Mouse (Mus musculus): ENCODE results near the gene Nck2. TPM values are rescaled to one million over a fixed set of nuclear protein-coding genes. Genes with fewer than 3 reads are reported as not detected.

The Nck2 gene
- total RNA-seq, 2 experiments from 2014 or later = 55.6 to 56.3 TPM

DNA sequence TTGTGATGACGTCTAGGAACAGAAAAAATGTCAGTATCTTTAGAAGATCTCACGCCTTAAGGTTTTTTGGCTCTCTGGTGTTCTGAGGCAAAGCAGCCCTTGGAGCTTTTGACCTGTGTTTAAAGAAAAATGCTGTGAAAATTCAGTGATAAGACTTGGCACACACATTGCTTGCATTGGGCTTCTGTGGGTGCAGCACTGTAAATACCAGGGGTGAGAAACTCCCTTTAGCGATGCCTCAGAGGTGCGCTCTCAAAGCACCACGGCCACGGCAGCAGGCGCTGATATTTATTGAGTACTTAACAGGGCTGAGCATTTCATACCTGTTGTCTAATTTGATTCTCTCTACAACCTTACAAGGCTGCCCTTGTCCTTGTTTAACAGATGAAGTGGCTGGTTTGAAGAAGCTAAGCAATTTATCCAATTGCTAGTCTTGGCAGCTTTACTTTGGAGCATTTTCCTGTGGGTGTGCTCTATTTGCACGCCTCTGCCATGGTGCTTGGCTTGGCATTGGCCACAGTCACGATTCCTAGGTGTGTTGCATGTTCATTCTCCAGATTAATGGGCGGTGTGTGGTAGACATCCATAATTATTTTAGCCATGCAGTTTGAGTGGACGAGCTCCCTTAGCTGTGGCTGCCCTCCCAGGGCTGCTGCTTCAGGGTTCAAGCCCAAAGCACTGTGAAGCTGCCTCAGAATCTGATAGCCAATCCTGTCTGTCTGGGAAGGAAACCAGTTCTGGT, 19.7 kb downstream of the Nck2 start:
- Histone ChIP-seq H3K4me3 (no peak overlapping the region), H3K27ac (peak overlapping the region; percentile 75)
- no peak for TF ChIP-seq CTCF (conservative IDR thresholded peaks at IDR 0.05)
- DNase-seq (ENCODE audit: low spot score in 2 of 2) = no peak

DNA sequence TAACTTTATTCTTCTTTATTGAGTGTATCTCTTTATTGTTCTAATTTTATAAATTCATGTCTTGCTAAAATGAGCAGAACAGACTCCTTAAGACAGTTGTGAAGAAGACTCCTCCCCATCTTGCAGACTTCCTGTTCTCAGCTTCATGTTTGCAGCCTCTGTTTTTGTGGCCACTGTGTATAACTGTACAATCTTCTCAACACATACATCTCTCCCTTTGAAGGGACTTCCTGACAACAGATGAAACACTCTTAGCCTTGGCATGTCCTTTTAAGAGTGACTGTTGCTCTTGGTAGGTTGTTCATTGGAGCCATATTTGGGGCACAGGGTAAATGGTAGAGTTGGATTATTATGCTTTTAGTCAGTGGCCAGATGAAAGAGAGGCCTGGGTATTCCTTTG, 20.6 kb downstream of the Nck2 start:
- Histone ChIP-seq H3K27ac (peak overlapping the region; percentile 75; the same call in 1 of the 2 replicates), H3K4me3 (no peak overlapping the region)
- no peak for DNase-seq (ENCODE audit: low spot score in 2 of 2)
- TF ChIP-seq CTCF (conservative IDR thresholded peaks at IDR 0.05) = no peak

DNA sequence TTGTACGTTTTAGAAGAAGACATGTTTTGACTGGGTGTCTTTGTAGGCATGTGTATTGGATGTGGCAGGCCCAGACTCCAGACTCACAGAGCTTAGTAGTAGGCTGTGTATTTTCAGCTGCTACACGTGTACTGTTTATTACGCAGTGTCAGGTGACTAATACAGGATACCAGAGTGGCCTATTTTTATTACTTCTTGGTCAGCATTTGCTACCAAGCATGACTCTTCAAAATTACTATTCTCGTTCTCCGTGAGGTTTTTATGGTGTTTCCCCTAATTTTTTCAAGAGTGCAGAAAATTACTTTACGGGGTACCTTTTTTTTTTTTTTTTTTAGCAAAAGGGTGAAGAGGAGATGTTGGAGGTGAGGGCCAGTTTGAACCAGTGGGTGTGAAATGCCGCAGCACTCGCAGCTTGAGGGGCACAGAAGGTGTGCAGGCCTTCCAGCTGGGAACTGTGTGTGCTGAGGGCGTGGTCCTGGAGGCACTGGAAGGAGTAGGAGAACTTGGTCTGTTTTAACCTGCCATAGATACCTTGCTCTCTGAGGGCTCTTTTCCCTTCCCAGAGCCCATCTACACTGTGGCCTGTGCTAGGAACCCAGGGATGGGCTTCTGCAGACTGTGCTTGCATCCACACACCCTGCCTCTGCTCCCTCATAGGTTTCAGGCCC, 21.7 kb downstream of the Nck2 start:
- DNase-seq (ENCODE audit: low spot score in 2 of 2) = no peak

DNA sequence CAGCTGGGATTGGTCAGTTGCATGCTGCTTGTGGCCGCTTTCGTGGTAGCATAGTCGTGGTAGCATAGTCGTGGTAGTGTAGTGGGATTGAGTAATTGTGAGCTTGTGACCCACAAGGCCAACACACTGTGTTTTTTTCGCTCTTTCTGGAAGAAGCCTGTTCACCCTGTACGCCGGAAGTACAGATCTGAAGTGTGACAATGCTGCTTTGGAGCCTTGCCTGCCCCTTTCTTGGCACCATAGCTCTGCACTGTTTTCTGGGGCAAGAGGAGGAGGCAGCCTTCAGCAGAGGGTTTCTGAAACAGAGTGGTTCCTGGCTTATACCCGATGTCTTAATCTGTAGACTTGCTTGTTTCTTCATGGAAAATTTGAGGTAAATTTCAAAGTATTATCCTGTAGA, 23.3 kb downstream of the Nck2 start:
- DNase-seq (ENCODE audit: low spot score in 2 of 2) = no peak
- Histone ChIP-seq H3K27ac (peak overlapping the region; percentile 75), H3K4me3 (no peak overlapping the region)
- TF ChIP-seq CTCF (conservative IDR thresholded peaks at IDR 0.05) = no peak

More for the DNA sequence above, 21.7 kb downstream of the Nck2 start:
- Histone ChIP-seq H3K4me3 (no peak overlapping the region), H3K27ac (peak overlapping the region; percentile 75; the same call in 1 of the 2 replicates)
- TF ChIP-seq CTCF (conservative IDR thresholded peaks at IDR 0.05) = no peak

DNA sequence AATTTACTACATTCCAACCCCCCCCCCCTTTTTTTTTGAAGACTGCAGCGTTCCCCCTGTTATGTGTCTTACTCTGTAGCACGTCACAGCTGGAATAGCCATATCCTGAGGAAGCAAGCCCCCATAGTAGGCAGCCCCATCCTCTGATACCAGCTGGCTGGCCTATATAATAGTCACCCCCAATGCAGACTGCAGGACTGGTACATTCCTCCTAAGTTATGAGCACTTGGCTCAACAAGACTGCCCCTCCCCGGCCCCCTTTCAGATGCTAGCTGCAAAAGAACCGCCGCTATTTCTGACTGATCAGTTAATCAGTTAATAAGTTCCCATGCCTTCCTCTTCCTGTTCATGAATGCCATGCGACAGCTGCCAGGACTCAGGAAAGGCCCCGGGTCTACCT, 23.8 kb downstream of the Nck2 start:
- Histone ChIP-seq H3K27ac (peak overlapping the region; percentile 75; the same call in 1 of the 2 replicates), H3K4me3 (no peak overlapping the region)
- no peak for TF ChIP-seq CTCF (conservative IDR thresholded peaks at IDR 0.05)
- no peak for DNase-seq (ENCODE audit: low spot score in 2 of 2)

DNA sequence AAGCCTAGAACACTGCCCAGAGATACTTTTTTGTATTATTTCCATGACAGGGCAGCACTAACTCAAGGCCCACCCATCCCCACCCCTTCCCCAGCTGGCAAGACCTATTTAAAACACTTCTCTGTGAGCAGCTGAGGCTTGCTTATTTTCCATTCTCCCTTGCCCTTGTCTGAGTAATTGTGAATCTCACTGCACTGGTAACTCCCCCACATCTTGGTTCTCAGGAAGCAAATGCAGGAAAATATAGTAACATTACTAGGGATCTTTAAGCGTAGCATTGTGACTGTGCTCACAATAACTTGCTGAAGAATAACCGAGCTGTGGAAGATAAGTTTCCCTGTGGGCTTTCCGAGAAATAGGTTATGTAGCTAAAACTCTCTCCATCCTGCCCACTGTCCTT, 24.6 kb downstream of the Nck2 start:
- Histone ChIP-seq H3K27ac (peak overlapping the region; percentile 75), H3K4me3 (no peak overlapping the region)
- no peak for TF ChIP-seq CTCF (conservative IDR thresholded peaks at IDR 0.05)
- peak in 1 of 2 experiments; percentile 35 for DNase-seq (ENCODE audit: low spot score in 2 of 2)

DNA sequence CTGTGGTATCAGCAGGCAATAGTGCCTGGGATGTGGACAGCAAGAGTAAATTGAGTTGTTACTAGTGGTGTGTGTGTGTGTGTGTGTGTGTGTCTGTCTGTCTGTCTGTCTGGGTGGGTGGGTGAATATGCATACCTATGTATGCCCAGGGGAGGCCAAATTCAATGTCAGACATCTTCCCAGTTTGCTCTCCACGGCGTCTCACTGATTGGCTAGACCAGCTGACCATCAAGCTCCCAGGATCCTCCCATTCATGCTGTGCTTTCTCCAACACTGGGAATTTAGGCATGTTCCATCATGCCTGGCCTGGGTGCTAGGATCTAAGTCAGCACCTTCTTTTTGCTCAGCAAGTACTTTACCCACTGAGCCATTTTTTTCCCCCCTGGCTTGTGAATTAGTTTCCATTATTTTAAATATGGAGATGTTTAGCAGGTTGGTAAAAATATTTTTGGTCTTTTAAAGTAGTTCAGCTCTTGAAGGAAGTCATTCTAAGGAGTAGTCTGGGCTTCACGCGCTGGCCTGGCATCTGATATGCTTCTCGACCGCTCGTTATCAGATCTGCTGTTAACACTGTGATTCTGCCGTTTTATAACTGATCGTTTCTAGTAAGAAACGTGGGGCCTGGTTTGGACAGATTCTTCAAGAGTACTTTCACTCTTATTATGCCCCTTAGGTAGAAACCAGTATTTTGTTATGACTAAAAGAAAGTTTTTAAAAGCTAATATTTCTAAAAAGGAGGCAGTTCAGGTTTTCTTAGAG, 26.2 kb downstream of the Nck2 start:
- no peak for TF ChIP-seq CTCF (conservative IDR thresholded peaks at IDR 0.05)
- DNase-seq (ENCODE audit: low spot score in 2 of 2) = no peak
- Histone ChIP-seq H3K4me3 (no peak overlapping the region), H3K27ac (no peak overlapping the region)

DNA sequence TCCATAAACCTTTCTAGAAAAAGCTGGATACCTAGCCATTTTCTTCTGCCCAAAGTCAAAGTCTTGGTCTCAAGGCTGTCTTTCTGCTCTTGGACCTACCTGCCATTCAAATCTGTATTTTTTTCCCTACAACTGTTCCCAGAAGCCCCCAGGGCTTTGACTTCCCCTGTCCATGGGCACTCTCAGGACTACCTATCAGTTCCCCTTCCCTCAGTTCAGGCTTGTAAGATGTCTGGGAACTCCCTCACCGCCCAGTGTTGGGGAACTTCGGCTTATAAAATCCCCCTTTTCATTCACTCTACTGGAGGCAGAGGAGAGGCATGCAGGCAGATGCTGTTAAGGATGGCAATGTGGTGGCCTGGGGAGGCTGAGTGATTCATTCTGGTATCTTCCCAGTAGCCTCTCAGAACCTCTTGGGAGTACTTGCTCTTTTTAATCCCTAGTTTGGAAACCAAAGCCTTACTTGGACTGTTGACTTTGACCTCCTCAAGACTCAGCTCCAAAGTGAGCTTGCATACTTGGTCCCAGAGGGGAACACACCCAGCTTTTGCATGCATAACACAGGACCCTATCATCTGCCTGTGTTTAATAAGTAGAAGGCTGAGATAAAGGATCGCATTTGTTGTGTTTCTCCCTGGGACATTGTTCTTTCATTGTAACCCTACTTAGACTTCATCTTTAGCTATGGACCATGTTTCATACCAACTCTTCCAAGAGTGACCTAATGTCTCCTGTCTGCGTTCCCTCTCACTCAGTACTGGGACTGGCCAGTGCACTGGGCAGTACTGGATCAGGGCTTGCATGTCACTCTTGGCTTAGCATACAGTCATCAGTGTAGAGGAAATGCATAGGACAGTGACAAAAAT, 27.0 kb downstream of the Nck2 start:
- Histone ChIP-seq H3K4me3 (no peak overlapping the region), H3K27ac (no peak overlapping the region)
- TF ChIP-seq CTCF (conservative IDR thresholded peaks at IDR 0.05) = no peak
- no peak for DNase-seq (ENCODE audit: low spot score in 2 of 2)

DNA sequence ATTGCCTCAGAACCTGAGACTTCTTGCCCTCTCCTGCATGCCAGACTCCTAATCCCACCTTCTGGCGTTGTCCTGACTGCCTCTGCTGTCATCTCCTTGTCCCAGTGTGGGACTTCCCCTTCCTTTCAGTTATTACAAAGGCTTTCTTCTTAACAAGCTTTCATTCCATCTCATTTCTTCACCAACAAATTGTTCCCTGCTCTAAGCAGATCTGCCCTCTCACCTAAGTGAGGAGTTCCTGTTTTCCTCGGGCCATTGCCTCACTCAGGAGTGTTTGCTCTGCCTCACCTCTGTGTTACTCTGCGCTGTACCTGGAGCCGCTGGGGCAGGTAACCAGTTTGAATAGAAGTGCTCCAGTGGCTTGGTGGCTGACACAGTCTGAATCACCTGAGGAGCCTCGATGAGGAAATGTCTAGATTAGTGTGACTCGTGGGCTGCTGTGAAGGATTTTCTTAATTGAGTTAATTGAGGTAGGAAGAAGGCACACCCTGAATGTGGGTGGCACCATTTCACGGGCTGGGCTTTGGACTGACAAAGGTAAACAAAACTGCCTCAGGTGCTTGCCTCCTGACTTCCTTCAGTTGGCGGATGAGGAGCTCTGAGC, 27.8 kb downstream of the Nck2 start:
- TF ChIP-seq CTCF (conservative IDR thresholded peaks at IDR 0.05) = no peak
- no peak overlapping the region for H3K4me3 ChIP-seq
- DNase-seq (ENCODE audit: low spot score in 2 of 2) = no peak
- H3K27ac ChIP-seq = no peak overlapping the region

DNA sequence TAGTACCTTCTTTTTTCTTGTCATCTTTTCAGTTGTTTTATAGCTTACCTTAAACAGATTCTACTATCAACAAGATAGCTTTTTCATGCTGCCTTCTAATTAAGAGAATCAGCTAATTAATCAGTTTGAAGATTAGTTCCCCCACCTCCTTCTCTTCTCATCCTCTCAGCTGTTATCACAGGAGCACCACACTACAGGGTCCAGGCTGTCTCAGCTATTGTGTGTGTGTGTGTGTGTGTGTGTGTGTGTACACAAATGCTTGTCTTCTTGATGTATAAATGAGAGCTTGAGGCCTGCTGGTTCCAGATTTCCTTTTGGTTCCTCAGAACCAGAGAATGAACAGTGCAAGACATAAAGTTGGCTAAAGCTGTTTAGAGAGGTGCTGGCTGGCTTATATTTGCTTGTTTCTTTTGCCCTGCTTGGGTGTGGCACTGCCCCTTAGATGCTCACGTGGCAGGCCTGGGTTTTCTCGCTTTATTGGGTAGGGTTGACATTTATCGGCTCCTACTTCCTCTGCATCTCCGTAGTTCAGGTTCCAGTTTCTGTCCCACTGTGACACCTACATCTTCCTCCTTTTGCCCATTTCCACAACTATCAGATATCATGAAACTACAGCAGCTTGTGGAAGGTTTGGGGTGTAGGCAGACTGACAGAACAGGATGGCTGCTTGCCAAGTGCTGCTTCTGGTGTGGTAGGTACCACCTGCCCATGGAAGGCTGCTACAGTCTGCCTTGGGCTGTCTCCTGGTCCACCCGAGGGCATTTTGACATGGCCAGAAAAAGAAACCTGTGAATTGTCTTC, 29.6 kb downstream of the Nck2 start:
- TF ChIP-seq CTCF (conservative IDR thresholded peaks at IDR 0.05) = no peak
- peak; percentile 65 to 69 for DNase-seq (ENCODE audit: low spot score in 2 of 2)
- Histone ChIP-seq H3K4me3 (no peak overlapping the region), H3K27ac (peak overlapping the region; percentile 84)
